Mouse (Mus musculus): ENCODE measurements around the gene Plpp1. TPM values are rescaled to one million over a fixed set of nuclear protein-coding genes. Genes with fewer than 3 reads are reported as not detected.

Gene Plpp1
- 1.2 TPM for total RNA-seq (2023)

DNA sequence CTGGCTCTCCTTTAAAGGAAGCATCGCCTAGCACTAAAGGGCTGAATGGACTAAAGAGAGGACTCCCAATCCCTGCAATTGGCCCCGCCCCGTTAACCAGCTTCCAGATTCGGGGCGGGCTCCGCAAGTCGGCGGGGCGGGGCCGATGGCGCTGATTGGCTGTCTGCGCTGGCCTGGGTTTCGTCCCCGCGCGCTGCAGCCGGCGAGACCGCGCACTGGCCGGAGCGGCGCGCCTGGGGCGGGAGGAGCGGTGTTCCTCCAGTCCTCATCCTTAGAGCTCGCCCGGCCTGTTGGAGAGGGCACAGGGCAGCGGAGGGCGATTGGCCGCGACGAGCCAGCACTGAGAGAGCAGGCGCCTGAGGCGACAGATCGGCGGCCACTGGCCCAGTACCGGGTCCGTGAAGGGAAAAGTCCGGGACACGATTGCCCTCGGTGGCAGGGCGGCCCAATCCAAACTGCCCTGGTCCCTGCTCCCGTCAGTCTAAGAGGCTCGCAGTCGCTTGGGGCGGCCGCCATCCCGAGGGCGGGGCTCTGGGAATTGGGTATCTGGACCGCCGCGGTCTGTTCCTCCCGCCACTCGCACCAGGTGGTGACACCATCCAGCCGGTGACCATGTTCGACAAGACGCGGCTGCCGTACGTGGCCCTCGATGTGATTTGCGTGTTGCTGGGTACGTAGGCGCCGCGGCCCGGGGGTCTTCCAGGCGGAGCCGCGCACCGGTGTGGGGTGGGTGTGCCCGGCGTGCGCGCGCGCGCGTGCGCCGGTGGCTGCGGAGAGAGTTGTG, at the start of gene Plpp1:
Gene Plpp1, plus strand, starts transcription at position 196 of the 784 bp plus-strand sequence.

Other genes starting within 250 kb of the Plpp1 start
- gene Il31ra, start 206.4 kb upstream of the Plpp1 start, total RNA-seq (2023) = not detected
- gene Ddx4, start 148.3 kb upstream of the Plpp1 start, total RNA-seq (2023) = not detected
- gene Slc38a9, start 140.0 kb upstream of the Plpp1 start, total RNA-seq (2023) = 42.6 TPM
- 60.4 TPM for gene Mtrex, start 126.6 kb downstream of the Plpp1 start, total RNA-seq (2023)
- gene Dhx29, start 126.7 kb downstream of the Plpp1 start, total RNA-seq (2023) = 17.6 TPM
- 2.0 TPM for gene Ccno, start 187.0 kb downstream of the Plpp1 start, total RNA-seq (2023)
- not detected for gene Mcidas, start 193.1 kb downstream of the Plpp1 start, total RNA-seq (2023)
- not detected for gene Cdc20b, start 234.3 kb downstream of the Plpp1 start, total RNA-seq (2023)
- not detected for gene Gpx8, start 245.6 kb downstream of the Plpp1 start, total RNA-seq (2023)